Mouse (Mus musculus) limb, embryonic 14.5 days (tissue): ENCODE measurements around the gene Rarb. TPM values are rescaled to one million over a fixed set of nuclear protein-coding genes. Genes with fewer than 3 reads are reported as not detected.
A peak's percentile ranks its signal among the peaks of the same experiment; 100 is the strongest.

Experiments used
- ATAC-seq: fragments of 200-750 bp; cut with Nextera tagmentation; 2 replicates; pipeline ENCODE4 v1.8.0; 2017; ENCODE audit warnings: low read depth, moderate number of reproducible peaks, moderate TSS enrichment; ENCODE audit not compliant: low FRiP score
- DNase-seq: peaks from one replicate; pipeline ENCODE4 v3.0.0-alpha.2; 2015; ENCODE audit warnings: low spot score
- H3K27ac ChIP-seq: fragments of 300-500 bp; sonication (generic); replicated peaks from 2 replicates; pipeline ENCODE4 v1.5.1; 2014; ENCODE audit warnings: low read depth, mild to moderate bottlenecking, low read length, moderate library complexity, mixed read lengths
- H3K27me3 ChIP-seq: fragments of 300-500 bp; sonication (generic); 2 replicates; pipeline ENCODE4 v1.6.1; 2014; ENCODE audit warnings: low read length, mixed read lengths; ENCODE audit not compliant: control insufficient read depth, insufficient read depth
- H3K36me3 ChIP-seq: fragments of 300-500 bp; sonication (generic); 2 replicates; pipeline ENCODE4 v1.6.1; 2014; ENCODE audit warnings: mild to moderate bottlenecking, low read length, moderate library complexity, mixed read lengths; ENCODE audit not compliant: control insufficient read depth, insufficient read depth
- H3K4me1 ChIP-seq: fragments of 300-500 bp; sonication (generic); 2 replicates; pipeline ENCODE4 v1.6.1; 2014; ENCODE audit warnings: antibody characterized with exemption, low read length, mixed read lengths; ENCODE audit not compliant: control insufficient read depth, insufficient read depth
- H3K4me2 ChIP-seq: fragments of 300-500 bp; sonication (generic); replicated peaks from 2 replicates; pipeline ENCODE4 v1.6.1; 2014; ENCODE audit warnings: low read depth, mild to moderate bottlenecking, low read length, moderate library complexity; ENCODE audit not compliant: severe bottlenecking
- H3K4me3 ChIP-seq: fragments of 300-500 bp; sonication (generic); replicated peaks from 2 replicates; pipeline ENCODE4 v1.5.1; 2014; ENCODE audit warnings: low read length
- H3K9ac ChIP-seq: fragments of 300-500 bp; sonication (generic); 2 replicates; pipeline ENCODE4 v1.6.1; 2014; ENCODE audit warnings: mild to moderate bottlenecking, low read depth, low read length, moderate library complexity; ENCODE audit not compliant: severe bottlenecking
- H3K9me3 ChIP-seq: fragments of 300-500 bp; sonication (generic); 2 replicates; pipeline ENCODE4 v1.6.1; 2016; ENCODE audit warnings: low read length; ENCODE audit not compliant: control insufficient read depth
- POLR2A ChIP-seq: fragments of 200-500 bp; IDR thresholded peaks from 2 replicates; pipeline ENCODE4 v1.8.0; 2012; ENCODE audit warnings: inconsistent platforms, mild to moderate bottlenecking, moderate library complexity, borderline replicate concordance; ENCODE audit not compliant: insufficient read depth, insufficient read length; ENCODE audit errors: extremely low read depth
- WGBS: fragments of 180-500 bp; shearing (Covaris S2); extraction: QIAGEN DNeasy Blood & Tissue Kit; methylation state at CpG from one replicate; pipeline ENCODE4 v1.1.7; 2014; 5-methylcytosine and 5-hydroxymethylcytosine counted together
- polyA plus RNA-seq, 2 experiments: library from polyadenylated mRNA; depleted of rRNA in 1 of 2; stranded (reverse) in 1 of 2; unstranded in 1 of 2; fragments of >200 nt; fragmentation: Nextera tagmentation in 1 of 2; extraction: Ambion mirVana in 1 of 2; gene quantifications; 2 replicates each; pipeline versions ENCODE4 v1.2.1 to v1.2.3; 2012 to 2014

Rarb gene
- polyA plus RNA-seq, 2 experiments, result 14.6 to 17.4 TPM

DNA sequence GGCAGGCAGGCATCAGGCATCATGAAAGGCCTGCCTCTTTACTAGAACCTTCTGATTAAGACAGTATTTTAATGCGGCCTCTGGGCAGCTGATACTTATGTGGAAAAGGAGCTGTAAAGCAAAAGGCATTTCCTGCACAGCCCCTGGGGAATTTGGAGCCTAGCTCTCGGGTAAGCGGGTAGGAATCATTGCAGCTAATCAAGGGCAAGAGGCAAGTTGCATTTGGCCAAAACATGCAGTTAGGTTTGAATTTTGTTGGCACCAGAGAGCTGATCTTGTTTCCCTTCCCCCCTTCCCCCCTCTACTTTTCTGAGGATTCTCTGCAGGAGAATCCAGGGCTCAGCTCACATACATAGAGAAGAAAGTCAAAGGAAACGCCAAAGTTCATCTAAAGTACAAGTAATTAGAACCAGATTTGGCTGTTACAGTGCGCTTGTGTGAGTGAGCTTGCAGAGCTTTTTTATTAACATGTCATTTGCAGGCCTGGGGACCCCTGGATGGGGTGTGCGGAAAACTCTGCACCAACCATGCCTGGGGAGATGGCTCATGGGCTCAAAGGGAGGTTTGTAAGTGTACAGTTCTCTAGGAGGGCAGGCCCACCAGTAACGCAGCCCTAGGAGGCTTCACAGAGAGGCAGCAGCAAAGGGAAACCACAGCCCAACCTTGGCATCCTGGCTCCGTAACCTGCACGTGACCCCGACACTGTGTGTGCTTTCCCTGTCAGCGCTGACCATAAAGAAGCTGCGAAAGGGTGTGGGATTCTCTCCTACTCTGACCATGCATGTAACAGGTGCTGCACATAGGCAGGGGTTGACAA lies 264.1 kb downstream of the Rarb start:
- no peak overlapping the region for H3K9ac ChIP-seq
- DNase-seq (peak; percentile 84), ATAC-seq (peak; percentile 83)
- peak overlapping the region; percentile 30 for H3K4me2 ChIP-seq
- H3K9me3 ChIP-seq, result no peaks in the 10 kb centered on the region
- WGBS, result 5% methylated on average over 12 of the region's 12 CpGs
- H3K4me1 ChIP-seq, result peaks cover 39% of the 10 kb centered on the region
- peak overlapping the region; percentile 74 for H3K27ac ChIP-seq
- H3K4me3 ChIP-seq, result no peak overlapping the region
- H3K36me3 ChIP-seq, result no peaks in the 10 kb centered on the region
- no peak for TF ChIP-seq POLR2A
- no peaks in the 10 kb centered on the region for H3K27me3 ChIP-seq

DNA sequence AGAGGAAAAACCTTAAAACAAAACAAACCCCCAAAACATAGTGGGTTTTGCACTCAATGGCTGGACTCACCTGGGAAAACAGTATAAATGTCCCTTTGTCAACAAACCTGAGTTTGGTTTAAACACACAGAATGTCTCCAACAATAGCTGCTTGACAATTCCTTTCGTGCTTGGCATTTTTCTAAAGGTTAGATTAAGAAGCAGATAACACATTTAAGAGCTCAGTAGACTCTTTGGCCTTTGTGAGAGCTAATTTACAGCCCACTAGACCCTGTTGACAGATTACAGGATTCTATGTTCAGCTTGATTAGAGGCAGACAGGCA lies 264.7 kb downstream of the Rarb start:
- H3K9ac ChIP-seq, result no peak overlapping the region
- H3K4me1 ChIP-seq, result peaks cover 34% of the 10 kb centered on the region
- no peaks in the 10 kb centered on the region for H3K9me3 ChIP-seq
- ATAC-seq (no peak), DNase-seq (no peak)
- H3K27me3 ChIP-seq, result no peaks in the 10 kb centered on the region
- 9% methylated on average over 1 of the region's 1 CpGs for WGBS
- no peak for TF ChIP-seq POLR2A
- H3K4me3 ChIP-seq, result no peak overlapping the region
- no peaks in the 10 kb centered on the region for H3K36me3 ChIP-seq
- H3K27ac ChIP-seq, result peak overlapping the region; percentile 74
- H3K4me2 ChIP-seq, result peak overlapping the region; percentile 30

DNA sequence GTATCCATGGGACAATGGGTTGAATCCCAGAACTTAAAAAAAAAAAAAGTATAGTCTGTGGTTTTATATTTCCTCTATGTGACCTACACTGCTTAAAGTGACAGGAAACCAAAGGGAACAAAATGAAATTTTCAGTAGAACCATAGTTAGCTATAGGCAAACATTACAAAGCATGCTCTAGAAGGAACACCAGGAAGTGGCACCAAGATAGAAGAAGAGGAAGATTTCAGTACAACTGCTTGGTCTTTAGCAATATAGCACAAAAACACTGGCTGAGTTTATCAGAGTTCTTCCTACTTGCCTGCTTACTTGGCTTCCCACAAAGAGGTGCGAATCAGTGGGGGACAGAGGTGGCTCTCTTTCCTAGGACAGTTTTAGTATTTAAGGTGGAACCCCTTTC lies 266.7 kb downstream of the Rarb start:
- Histone ChIP-seq H3K27me3 (no peaks in the 10 kb centered on the region), H3K4me1 (peaks cover 31% of the 10 kb centered on the region), H3K9me3 (no peaks in the 10 kb centered on the region), H3K4me2 (no peak overlapping the region), H3K27ac (no peak overlapping the region), H3K4me3 (no peak overlapping the region), H3K36me3 (no peaks in the 10 kb centered on the region; the same call in 1 of the 2 replicates), H3K9ac (no peak overlapping the region)
- ATAC-seq (no peak), DNase-seq (no peak)
- WGBS, result 75% methylated on average over 1 of the region's 1 CpGs
- TF ChIP-seq POLR2A, result no peak

DNA sequence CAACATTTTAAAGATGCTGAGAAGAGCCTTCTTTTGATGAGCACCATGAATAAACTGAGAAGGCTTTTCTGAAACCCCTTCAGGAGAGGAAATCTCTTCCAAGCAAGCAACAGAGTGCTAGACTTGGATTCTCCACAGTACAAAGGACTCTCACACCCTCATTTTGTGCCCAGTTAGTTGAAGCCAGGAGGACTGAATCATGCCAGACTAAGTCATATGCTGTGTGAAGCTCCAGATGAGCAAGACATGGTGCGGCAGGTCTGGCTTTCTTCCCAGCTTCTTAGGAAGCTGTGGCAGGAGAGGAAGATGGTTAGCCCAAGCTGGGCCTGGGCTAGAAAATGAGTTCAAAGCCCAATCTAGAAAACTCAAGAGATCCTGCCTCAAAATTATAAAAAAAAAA lies 267.1 kb downstream of the Rarb start:
- peaks cover 29% of the 10 kb centered on the region for H3K4me1 ChIP-seq
- no peaks in the 10 kb centered on the region for H3K9me3 ChIP-seq
- 89% methylated on average over 1 of the region's 1 CpGs for WGBS
- H3K4me2 ChIP-seq, result no peak overlapping the region
- ATAC-seq (no peak), DNase-seq (no peak)
- H3K27ac ChIP-seq, result no peak overlapping the region
- H3K9ac ChIP-seq, result no peak overlapping the region
- TF ChIP-seq POLR2A, result no peak
- H3K36me3 ChIP-seq, result no peaks in the 10 kb centered on the region; the same call in 1 of the 2 replicates
- H3K27me3 ChIP-seq, result no peaks in the 10 kb centered on the region
- H3K4me3 ChIP-seq, result no peak overlapping the region

DNA sequence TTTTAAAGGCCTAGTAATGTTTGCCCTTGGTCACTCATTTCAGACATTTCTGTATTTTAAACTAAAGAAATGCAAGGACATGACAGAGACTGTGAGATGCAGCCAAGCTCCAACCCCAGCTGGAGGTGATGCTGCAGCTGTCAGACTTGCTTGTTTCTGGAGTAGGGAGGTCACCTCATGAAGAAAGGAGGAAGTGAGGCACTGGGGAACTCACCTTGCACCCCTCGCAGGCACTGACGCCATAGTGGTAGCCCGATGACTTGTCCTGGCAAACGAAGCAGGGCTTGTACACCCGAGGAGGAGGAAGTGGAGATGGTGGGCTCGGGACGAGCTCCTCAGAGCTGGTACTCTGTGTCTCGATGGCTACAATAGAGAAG lies 270.8 kb downstream of the Rarb start:
- Histone ChIP-seq H3K36me3 (no peaks in the 10 kb centered on the region; the same call in 1 of the 2 replicates), H3K9ac (no peak overlapping the region), H3K27ac (no peak overlapping the region), H3K4me3 (no peak overlapping the region), H3K27me3 (no peaks in the 10 kb centered on the region), H3K4me2 (no peak overlapping the region), H3K9me3 (no peaks in the 10 kb centered on the region), H3K4me1 (peaks cover 5% of the 10 kb centered on the region)
- 83% methylated on average over 8 of the region's 8 CpGs for WGBS
- no peak for TF ChIP-seq POLR2A
- DNase-seq, result no peak
- ATAC-seq, result no peak
